Mouse (Mus musculus): ENCODE measurements around the gene Ankrd12.

Gene Ankrd12

DNA sequence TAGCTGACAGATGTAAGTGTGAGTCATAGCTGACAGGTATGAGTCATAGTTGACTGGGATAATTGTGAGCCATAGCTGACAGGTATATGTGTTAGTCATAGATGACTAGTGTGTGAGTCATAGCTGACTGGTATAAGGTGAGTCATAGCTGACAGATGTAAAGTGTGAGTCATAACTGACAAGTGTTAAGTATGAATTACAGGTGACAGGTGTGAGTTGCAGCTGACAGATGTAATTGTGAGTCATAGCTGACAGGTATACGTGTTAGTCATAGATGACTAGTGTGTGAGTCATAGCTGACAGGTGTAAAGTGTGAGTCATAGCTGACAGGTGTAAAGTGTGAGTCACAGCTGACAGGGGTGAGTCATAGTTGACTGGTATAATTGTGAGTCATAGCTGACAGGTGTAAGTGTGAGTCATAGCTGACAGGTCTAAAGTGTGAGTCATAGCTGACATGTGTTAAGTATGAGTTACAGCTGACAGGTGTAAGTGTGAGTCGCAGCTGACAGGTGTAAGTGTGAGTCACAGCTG lies 115.2 kb downstream of the Ankrd12 start:
- peak; percentile 46 to 59 for DNase-seq

DNA sequence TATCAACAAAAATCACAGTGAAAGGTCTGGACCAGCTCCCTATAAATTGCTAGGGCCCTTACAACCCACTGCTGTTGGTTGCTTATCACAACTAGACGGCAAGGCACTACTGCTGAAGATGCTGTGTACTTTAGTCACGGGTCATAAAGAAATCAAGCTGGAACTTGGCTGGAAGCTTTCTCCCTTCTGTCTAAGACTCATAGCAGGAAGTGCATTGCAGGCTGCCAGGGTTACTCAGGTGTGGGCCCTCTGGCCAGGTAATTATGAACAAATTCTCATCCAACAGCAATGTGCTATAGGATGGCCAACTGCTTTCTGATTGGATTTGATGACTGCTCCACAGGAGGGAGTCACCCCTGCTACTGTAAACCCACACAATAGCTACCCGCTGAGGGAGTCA lies 117.9 kb downstream of the Ankrd12 start:
- no peak for DNase-seq

DNA sequence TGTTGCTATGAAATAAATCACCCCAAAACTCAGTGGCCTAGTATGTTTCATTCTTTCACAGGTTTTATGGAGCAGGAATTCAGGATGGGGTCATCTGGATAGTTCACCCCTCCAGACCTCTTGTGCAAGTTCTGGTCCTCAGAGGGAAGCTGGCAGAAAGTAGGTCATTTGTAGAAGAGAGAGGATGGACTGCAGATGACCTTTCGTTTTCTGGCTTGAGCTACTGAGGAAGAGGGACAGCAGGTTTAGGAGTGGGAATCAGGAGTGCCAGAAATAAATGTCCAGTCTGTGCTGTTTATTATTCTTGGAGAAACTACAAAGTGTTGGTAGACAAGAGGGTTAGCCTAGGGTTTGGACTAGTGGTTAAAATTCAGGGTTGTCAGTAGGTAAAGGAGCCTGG lies 118.5 kb downstream of the Ankrd12 start:
- DNase-seq: no peak

DNA sequence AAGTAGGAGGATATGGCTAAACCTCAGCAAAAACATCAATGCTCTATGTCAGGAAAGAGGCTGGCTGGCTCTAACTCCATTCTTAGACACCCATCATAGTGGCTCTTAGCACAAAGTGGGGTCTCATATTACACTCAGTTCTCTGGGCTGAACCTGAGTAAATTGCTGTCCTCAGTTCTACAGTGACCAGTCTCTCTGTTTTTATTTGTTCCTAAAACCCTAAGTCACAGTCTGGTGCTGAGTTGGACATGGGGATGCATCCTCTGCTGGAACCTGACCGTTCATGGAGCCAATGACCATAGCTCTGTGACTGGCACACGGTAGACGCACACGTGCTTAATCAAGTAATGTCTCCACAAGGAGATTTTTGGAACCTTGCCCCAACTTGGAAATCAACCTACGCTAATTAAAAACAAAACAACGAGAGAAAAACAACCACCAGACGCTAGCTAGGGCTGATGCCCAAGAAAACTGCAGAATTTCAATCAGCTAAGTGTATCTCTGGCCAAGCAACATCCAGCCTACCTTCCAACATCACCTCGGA lies 119.0 kb downstream of the Ankrd12 start:
- no peak for DNase-seq

DNA sequence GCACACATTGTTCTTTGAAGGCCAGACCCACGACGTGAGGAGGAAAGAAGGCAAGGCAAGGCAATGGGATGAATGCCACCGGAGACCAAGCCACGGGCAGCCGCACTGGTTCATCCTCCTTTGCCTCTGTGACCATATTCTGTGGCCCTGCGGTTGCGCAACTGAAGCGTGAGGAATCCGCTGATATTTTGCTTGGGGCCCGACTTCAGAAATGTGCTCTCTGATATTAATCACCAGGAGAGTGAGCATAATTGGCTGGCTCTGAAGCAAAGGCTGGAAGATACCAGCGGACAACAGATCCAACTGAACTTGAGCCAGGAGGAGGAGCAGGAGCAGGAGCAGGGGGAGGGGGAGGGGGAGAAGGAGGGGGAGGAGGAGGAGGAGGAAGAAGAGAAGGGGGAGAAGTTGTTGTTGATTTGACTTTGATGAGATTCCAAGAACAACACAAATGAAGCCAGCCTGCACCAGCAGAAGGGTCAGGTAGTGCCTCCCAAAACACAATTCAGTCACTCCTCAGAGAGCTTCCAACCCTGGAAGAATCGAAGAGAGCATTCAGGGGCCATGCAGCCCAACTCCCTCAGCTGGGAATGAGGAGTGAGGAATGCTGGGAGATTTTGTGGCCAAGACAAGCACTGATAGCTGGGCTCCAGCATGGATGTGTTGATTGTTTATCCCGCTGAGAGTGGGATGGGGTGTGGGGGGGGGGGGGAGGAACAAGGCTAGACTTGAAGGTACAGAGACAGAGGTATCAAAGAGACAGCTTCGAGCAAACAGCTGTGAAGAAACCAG lies 119.7 kb downstream of the Ankrd12 start:
- no peak for DNase-seq

DNA sequence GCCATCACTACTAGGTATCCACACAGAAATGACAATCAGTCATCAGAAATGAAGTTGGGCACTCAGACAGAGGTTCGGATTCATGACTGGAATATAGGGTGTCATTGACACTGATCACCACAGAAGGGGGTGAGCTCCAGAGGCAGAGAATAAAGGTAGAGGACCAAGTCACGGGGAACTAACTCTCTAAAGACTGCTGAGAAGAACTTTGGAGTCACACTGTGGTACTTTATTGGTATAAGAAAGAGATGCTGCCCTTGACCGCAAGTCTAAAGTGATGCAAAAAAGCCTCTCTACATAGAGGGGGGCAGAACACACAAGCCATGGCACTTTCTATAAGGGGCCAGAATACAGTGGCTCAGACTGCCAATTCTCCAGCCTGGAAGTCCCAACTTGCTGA lies 120.7 kb downstream of the Ankrd12 start:
- DNase-seq: no peak

DNA sequence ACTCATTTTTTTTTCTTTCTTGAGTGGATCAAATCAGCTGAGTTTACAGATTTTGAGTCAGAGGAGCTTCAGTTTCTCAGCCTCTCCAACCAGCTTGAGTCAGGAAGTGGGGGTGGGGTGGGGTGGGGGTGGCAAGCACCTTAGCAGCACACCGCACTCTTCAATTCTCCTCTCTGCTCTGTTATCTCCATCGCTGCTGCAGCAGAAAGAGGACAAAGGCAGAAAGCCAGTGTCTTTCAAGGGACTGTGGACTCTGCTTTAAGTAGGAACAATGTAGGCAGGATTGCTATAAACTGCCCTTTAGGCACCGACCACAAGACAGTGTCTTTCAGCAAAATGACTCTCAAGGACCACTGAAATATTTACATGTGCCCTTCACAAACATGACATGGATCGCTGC lies 122.9 kb downstream of the Ankrd12 start:
- DNase-seq: no peak

DNA sequence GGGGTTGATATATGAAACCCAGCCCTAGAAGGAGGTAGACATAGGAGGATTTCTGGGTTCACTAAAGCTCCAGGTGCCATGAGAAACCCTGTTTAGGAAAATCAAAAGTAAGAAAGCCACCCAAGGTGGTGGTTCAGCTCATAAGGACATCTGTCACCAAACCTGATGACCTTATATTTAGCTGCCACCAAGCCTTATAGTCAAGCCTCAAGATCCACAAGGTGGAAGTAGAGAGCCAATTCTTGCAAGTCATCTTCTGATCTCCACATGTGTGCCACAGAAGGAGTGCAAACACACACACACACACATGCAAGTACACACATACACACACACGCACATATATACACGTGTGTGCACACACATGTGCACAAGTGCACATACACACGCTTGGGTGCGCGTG lies 124.8 kb downstream of the Ankrd12 start:
- no peak for DNase-seq

DNA sequence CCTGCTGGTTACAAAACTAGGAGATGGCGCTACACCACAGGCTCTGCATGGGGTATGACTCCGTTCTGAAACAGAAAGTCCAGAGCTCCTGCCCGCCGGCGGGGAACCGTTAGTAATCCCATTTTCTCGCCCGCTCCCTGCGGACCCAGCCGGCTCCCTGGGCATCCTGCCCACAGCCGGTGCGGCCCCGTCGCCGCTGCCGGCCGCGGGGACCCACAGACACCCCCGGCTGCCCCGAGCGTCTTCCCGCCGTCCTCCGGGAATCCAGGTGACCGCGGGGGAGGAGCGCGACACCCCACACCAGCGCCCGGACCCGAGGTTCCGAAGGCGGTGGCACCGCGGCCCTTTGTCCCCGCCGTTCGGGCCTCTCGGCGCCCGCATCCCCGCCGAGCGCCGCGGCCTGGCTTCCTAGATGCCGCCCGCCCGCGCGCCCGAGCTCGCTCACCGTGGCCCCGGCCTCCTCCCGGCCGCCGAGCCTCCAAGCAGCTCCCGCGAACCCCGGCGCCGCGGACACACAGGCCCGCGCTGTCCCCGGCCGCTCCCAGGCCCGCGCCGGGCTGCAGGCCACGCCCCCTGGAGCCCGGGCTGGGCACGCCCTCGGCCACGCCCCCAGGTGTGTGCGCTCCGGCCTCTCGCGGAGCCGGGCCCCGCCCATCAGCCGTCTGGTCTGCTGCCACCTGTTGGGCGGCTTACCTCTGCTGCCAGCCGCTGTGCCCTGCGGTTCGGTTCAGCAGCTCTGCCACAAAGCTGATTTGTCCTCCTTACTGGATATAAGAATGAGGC lies 126.1 kb downstream of the Ankrd12 start, which contains the start of gene Twsg1:
TSS of gene Twsg1 (minus strand) at position 605 of the 783 bp plus-strand sequence.
- peak; percentile 98 to 99 for DNase-seq

DNA sequence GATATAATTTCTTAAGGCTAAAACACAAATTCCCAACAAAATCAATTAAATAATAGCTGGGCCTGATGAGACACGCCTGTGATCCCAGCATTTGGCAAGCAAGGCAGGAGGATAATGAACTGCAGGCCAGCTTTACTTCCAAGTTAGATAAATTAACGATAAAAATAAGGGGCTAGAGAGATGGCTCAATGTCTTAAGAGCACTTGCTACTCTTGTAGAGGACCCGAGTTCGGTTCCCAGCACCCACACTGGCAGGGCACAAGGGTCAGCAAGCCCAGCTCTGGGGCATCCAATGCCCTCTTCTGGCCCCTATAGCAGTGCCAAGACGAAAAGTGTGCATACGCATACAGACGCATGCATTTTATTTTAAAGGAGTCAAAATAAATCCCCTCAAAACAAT lies 126.7 kb downstream of the Ankrd12 start:
- no peak for DNase-seq

DNA sequence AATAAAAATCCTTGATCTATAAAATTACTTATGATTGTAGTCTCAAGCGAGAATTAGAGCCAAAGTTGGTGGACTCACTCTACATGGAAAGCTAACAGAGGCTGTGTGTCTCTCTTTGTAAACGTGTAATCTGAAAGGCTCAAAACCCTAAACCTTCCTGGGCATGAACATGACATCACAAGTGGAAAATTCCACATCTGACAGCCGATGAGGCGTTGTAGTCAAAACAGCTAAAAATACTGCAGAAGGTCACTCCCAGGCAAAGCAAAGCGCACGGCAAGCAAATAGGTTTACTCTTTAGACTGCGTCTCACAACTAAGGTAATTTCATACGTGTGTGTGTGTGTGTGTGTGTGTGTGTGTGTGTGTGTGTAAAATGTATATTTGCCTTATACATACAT lies 129.6 kb downstream of the Ankrd12 start:
- DNase-seq: peak in 1 of 2 experiments; percentile 21

DNA sequence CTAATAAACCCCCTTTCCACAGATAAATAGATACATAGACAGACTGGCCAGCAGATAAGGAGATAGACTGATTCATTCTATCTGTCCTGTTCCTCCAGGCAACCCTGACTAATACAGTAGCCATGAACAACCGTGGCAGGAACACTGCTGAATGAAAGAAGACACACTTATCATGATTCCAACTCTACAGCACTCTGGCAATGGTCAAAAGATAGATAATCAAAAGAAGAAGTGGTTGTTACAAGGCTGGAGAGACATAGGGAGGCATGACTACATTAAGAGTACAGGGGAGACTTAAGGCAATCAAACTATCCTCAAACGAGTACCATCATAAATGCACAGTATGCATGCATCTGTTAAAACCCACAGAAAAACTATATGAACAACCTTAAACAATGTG lies 131.5 kb downstream of the Ankrd12 start:
- DNase-seq: no peak

DNA sequence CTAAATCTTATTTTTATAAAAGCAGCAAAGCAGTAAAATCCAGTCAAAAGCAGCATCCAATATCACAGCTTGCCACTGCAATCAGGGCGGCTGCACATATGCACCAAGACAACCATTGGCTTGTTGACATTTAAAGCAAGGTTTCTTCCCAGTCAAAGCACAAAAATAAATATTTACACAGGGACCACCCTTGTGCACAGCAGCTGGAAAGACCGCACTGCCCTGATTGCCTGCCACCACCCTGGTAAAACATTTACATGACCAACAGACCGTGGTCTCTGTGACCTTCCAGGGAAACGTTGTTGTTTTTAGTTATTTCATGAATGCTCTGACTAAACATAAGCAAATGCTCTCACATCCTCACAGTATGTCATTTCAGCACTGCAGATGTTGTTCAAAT lies 134.5 kb downstream of the Ankrd12 start:
- no peak for DNase-seq

DNA sequence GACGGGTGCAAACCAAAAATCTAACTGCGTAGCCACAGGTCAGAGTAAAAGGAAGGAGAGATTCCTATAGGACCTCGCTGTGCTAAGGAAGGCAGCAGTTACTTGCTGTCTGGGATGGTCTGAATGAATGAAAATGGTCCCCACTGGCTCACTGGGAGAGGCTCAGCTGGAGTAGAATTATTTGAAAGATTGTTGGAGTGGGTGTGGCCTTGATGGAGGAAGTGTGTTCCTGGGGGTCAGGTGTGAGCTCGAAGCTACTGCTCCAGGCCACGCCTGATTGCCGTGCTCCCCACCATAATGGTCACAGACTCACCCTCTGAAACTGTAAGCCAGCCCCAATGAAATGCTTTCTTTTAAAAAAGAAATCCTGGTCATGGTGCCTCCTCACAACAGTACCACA lies 135.6 kb downstream of the Ankrd12 start:
- no peak for DNase-seq

DNA sequence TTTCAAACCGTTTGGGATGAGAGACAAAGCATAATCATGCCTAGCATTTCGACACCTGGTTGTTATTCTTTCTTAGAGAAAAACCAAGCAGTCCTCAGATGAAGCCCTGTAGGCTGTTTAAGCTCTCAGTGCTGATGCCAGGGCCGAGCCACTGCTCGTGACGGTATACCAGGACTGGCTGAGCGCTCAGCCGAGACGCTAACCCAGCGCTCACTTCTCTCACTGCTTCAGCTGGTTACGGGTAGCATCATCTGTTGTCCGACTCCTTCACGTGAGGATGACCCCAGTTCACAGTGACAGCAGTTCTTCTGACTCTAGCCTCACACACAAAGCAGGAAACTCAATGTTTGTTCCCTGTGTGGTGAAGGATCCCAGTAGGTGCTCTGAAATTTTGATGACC lies 136.7 kb downstream of the Ankrd12 start:
- peak; percentile 36 to 37 for DNase-seq

DNA sequence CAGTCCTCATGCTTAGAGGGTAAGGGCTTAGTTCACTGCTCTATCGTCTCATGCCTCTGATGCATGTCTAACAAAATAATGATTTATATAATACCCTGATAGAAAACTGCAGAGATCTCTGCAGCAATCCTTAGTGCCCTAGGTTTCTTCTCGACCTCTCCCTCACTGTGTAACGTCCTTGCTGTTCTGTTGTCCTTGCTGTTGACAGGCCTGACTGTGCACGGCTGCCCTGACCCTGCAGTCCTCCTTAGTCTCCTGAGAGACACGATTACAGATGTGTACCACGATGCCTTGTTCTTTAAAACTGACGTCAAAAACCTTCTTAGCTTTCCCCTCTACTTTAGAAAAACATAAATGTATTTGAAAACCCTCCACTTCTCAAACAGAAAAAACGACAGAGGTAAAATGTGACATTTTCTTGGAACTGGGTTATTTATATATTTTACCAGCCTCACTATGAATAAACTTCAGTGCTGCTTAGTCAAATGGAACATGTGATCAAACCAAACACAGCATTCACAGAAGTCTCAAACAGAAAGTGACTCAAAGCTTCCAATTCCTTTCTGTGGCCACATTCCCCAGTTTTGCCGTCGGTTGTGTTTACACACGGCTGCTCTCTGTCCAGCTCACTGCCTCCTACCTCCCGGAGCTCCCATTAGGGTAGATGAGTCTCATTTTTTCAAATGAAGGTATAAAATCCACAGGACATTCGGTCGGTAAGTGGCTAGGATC lies 137.3 kb downstream of the Ankrd12 start:
- no peak for DNase-seq

DNA sequence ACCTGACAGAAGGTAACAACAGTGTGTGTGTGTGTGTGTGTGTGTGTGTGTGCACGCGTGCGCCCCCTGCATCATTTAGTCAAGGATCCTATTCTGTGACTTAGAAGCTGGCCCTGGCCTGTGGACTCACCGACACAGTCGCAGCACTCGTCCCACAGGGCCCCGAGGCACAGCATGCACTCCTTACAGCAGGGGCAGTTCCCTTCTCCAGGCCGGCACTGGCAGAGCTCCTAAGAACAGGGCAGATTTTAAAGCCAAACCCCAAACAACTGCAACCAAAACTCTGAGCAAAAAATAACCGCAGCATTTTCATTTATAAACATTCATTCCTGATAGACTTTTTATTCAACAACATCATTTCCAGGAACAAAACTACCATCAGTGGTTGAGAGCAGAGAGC lies 139.2 kb downstream of the Ankrd12 start:
- no peak for DNase-seq

DNA sequence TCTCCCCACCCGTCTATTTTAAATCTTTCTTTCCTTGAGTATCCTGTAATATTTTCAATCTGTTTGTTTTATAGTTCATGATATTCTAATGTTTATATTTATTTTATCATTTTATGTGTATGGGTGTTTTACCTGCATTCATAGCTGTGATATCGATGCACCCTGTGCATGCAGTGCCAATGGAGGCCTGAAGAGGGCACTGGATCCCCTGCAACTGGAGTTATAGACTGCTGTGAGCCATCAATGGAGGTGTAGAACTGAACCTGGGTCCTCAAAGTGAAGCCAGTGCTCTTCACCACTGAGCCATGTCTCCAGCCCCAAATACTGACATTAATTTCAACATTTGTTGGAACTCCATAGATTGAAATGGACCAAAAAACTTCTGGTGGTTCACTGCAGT lies 143.1 kb downstream of the Ankrd12 start:
- DNase-seq: peak; percentile 40 to 49

DNA sequence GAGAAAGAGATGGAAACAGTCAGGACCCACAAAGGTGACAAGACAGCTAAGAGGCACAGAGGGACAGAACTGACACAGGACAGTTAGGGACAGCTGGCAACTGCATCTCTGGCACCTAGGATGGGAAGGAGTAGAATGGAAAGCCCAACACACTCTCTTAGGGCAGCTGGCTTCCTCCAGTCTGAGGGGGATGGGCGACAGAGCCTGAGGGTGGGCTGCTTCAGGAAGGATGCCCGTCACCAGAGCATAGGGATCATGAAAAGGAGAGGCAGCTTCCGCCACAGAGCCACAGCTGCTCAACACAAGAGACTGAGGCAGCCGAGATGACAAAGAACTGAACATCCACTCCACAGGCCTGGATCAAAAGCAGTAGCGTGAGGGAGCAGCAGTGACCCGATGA lies 145.4 kb downstream of the Ankrd12 start:
- DNase-seq: no peak

DNA sequence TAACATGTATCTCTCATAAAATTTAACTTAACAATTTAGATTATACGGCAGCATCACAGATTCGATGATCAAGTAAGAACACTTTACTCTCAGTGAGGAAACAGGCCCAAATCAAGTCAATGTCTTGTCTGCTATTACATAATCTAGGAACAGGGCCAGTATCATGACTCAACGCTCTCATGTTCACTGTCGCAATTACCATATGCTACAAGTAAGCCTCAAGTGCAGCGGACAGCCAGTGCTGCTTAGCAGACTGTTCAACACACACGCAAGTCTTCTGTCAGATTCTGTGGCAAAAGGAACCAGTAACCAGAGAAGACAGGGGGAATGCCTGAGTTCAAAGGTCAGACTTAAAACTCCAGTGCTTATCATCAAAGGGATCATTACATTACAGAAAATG lies 145.9 kb downstream of the Ankrd12 start:
- DNase-seq: no peak

DNA sequence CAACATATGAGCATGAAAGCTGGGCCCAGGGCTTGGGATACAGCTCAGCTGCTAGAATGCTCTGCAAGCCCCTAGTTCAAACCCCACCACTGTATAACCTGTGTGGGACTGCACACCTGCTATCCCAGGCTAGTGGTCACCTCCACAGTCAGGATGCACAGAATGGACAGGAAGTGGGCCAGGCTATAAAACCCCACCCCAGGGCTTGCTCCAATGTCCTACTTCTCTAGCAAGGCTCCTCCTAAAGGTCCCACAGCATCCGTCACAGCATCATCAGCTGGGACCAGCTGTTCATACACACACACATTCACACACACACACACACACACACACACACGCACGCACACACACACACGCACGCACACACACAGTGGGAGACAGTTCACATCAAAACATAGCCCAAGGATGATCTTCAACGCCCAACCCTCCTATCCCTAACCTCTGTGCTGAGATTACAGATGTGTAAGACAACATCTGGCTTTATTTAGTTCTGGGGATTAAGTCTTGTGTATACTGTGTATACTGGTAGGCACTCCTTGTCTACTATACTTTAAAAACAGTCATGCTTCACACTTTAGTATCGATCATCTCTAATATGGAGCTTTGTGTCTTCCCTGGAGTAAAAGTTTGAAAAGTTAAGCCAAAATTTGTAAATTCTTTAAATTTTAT lies 146.6 kb downstream of the Ankrd12 start:
- DNase-seq: no peak

DNA sequence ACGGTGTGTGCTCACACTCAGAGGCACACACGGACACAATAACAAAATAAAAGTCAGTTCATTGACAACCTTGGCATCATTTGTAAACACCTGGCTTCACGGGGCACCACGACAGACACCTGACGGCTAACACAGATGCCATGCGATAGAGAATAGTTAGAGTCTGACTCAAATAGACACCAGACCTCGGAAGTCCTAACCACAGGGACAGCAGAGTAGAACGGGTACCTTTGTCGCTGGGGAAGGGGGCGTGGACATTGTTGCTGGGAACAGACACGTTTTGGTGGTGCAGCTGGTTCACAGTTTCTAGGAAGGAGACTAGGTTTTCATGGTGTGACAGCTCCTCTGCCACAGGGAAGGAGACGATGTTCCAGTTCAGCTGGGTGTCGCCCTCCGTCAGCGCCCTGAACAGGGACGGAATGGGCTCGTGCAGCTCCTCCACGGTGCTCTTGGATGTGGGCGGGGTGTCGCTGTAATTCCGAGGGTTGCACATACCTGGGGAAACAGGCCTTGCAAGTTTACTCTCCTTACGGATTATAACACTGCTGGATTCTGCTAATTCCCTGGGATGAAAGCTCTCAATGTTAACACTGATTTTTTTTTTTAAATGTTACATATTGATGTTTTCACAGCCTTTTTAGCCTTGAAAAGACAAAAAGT lies 147.4 kb downstream of the Ankrd12 start:
- no peak for DNase-seq

Measured in B cell, adult 2 months (primary cell).